Mouse (Mus musculus): Measurements from ENCODE around the gene Racgap1. TPM values are rescaled to one million over a fixed set of nuclear protein-coding genes. Genes with fewer than 3 reads are reported as not detected.
A peak's percentile ranks its signal among the peaks of the same experiment; 100 is the strongest.

Racgap1 gene
- total RNA-seq, 2 experiments from 2014 or later: 7.6 to 7.7 TPM

DNA sequence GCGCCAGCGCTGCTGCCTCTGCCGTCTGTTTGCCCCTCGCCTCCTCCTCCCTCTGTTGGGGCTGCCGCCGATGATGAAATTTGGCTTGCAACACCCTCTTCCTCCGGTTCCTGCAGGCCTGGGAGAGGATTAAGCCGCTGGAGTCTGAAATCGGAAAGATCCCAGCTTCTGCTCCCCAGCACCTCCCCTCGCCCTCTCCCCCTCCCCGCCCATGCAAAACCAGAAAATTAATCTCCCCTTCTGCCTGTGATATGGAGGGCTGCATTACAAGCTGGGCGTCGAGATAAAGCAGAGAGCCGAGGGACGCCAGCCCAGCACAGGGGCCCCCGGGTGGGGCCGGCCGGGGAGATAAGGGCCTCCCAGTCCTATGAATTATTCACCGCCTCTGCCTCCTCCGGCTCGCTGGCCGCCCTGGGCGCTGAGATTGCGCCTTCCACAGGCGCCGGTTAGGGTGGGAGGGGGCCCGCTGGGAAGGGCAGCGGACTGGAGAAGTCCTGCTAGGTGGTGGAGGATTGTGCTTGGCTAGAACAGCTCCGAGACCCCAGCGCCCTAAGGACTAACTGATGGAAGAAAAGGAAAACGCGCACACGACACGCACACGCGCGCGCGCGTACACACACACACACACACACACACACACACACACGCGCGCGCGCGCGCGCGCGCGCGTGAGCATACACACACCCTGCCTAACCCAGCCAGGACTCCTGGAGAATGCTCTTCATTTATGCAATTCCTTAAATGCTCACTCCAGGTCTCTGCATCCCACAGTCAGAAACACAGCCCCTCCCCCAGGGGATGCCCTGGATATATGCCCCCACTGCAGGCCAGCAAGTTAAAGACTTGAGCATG lies 13.4 kb upstream of the Racgap1 start:
- DNase-seq: peak; percentile 68 to 70

DNA sequence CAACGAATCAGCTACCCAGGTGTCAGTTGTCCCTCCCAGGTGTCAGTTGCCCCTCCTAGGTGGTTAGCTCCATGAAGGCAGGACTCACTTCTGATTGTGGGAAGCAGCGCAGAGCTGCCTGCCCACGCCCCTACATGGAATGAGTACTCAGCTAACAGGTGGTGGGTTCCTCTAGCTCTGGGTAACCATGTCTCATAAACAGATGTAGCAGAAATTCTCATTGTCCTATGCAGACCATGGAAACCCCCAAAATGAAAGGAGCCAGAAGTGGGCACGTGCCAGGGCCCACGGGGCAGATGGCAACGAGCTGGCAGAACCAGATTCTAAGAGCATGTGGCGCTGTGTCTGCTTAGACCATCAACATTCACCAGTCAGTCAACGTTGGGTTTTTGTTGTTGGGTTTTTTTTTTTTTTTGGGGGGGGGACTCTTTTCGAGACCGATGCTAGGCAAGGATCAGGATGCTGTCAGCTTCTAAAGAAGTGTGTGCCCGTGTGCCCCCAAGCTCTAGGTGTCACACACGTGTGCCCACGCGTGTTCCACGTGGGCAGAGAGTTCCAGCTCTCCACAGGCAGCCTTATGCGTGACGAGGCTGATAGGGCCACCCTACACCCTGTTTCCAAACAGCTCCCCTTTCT lies 12.6 kb upstream of the Racgap1 start:
- DNase-seq: no peak

DNA sequence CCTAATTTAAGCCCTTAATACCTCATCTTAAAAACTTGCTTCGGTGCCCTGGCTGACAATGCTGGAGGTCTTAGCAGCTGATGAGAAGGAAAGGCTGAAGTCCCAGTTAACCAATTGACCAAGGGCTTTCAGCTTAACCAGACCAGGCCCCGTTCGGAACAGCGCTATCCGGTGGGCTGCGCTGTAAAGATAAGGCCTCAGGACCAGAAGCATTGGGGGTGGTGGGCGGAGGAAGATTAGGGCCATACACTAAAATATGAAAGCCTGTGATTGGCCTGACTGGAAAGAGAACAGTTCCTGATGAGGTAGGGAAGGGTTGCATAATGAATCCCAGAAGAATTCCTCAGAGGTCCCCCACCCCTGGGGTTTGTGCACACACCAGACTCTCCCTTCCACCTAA lies 10.9 kb upstream of the Racgap1 start:
- DNase-seq: no peak

DNA sequence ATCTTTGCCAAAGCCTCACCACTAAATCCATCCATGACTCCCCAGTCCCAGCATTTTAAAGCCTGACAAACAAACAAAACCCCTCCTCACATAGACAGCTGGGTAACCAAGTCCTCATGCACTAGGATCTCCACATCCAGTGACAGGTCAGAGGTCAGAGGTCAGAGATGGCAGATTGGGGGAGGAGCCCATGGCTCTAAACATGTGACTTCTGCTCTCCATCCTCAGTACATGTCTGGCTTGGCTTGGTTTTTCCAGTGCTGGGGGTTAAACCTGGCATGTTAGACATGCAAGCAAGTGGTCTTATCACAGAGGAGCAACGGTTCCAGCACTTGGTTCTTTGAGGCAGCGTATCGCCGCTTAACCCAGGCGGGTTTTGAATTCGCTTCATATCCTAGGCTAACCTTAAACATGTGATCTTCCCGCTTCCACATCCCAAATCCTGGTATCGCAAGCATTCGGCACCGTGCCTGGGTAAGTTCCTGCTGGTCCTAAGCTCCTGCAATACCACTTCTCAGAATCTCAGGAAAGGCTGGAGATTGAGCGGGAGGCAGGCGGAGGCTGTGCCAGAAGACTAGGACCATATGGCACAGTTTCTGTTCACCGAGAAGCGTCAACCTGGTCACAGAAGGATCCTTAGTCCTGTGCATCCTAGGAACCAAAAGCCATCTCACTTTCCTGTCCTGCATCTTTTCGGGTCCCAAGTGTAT lies 9.8 kb upstream of the Racgap1 start:
- no peak for DNase-seq

DNA sequence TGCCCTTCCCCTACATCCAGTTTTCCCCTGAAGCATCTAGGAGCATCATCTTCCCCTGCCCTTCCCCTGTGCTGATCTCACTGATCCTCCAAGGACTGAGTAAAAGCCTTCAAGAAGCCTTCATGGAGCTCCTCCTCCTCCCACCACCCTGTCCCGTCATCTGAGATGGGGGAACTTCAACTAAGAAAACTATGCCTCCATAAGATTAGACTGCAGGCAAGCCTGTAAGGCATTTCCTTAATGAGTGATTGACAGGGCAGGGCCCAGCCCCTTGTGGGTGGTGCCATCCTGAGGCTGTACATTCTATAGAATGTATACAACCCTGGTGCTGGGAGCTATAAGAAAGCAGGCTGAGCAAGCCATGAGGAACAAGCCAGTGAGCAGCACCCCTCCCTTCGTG lies 7.0 kb upstream of the Racgap1 start:
- no peak for DNase-seq

DNA sequence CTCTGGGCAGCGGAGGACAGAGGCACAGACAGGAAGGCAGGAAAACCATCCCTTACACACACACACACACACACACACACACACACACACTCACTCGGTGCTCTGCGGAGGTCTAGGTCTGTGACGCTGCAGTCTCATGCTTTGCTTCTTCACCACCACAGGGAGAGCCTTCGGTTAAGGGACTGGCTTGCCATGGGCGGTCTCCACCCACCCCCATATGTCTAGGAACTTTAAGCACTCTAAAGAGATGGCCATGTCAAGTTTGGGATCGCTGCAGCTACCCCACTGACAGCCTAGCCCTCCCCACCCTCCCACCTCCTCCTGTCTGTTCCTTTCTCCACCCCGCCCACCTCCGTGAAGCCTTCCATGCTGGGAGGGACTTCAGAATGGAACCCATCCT lies 4.5 kb upstream of the Racgap1 start:
- DNase-seq: no peak

DNA sequence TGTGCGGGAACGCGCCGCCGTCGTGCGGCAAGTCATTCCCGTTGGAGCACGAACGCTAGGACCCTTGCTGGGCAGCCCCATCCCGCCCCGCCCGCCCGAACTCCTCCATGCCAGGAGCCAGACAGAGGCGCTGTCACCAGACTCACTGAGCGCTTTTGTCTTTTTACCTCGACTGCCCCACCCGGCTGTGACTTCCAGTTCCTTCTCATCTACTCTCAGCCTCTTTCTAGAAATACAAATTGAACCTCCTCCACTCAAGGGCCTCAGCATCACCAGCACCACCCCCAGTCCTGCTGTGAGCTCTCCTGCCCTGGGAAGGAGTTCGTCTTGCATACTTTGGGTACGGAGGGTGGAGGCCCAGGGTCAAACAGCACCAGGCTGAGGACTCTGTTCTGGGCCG lies 2.4 kb upstream of the Racgap1 start:
- no peak for DNase-seq

DNA sequence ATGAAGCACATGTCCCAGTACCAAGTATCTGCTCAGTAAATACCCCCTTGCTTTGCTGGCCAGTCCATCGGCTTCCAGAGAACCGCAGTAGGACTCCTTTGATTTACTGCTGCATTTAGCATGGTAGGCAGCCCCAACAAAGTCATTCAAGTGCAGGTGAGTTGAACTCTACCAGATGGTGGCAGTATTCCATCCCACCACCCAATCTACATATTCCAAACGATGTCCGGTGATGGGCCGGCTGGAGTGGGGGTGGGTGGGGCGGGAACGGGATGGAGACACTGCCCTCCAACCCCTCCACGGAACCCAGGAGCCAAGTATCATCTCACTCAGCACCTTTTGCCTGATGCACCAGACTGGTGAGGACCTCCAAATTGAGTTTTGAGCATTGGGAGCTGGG lies 1.8 kb upstream of the Racgap1 start:
- DNase-seq: no peak

DNA sequence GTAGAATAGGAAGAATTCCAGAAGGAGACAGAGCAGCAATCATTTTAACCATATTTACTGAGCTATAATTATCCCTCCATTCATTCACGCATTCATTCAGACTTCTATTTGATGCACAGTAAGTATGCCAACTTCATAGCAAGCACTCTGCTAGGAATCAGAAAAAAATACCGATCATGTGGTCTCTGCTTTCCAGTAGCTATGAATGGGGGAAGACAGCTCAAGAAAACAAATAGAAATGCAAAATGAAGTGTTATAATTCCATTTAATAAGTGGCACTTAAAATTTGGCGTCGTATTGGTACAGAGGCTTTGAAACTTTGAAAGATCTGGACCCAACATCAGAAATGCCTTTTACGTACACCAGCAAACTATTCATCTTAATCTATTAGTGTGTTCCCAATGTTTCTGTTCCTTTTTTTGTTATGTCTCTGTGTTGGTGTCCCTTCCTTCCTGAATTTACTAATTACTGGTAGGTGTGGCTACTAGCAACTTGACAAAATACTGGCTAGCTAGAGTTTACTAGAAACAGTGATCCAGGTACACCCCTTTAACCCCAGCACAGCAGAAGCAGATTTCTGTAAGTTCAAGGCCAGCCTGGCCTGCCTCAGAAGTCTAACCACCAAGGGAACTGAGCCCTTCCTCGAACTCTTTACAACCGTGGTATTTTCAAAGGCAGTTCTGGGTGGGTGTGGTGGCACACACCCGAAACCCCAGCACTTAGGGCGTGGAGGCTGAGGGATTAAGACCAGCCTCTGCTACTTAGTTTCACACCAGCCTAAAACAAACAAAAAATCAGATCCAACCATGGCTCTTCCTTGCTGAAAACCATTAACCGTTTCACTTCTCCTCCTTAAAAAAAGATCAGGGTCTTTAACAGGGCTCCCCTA lies 772 bp upstream of the Racgap1 start:
- DNase-seq: no peak

DNA sequence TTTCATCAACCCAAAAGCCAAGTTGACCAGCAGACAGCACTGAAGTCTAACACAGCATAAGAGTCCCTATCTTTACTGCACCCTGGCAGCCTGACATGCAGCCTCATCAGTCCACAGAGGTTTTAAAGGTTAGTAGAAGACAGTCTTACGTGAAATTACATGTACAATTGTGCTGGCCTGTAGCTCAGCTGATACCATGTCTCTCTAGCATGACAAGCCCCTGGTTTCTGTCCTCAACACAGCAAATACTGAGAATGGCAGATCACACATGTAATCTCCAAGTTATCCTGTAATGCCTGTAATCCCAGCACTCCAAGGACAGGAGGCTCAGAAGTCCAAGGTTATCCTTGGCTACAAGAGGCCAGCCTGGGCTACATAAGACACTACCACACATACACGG lies 1.2 kb downstream of the Racgap1 start:
- no peak for DNase-seq

DNA sequence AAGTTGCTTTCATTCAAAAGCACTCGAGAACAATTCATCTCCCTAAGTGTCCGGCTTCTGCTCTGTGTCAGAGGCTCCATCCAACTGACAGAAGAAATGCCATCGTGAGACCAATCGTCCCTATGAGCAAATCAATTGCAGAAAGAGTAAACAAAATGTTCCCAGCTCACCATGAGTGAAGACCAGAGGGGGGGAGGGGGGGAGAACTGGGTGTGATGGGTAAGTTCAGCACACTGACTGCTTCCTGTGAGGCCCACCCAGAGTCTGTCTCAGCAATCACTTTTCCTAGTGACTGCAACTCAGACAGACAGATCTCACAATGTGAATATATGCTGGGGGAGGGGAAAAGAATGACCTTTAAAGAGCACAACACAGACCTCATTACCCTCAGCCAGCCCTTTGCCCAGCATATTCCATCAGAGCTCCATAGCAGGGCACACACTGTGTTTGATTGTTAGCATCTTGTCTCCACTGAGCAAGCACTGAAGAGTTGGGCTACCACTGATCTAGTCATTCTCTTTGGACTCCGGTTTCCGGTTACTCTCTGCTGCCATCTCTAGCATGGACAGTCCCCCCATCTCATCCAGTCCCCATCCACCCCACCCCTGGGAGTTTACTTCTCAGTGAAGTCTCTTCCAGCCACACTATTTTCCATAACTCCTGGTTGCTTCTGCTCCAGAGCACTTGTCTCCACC lies 2.2 kb downstream of the Racgap1 start:
- no peak for DNase-seq

DNA sequence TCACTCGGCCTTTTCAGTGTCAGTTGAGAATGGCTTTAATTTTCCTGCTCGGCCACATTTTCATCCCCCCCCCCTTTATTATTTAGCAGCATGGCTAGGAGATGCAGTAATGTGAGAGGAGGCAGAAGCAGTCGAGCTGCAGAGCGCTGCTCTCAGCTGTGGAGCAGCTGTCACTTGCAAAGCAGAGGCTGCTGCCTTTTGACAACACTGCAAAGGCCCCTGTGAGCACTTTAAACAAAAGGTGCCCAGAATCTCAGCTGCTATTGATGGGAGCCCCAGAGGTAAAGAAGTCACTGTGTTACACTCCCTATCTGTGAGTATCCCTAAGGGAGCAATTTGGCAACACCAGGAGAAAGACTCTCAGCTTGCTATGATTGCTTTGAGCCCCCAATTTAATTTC lies 3.1 kb downstream of the Racgap1 start:
- DNase-seq: no peak

DNA sequence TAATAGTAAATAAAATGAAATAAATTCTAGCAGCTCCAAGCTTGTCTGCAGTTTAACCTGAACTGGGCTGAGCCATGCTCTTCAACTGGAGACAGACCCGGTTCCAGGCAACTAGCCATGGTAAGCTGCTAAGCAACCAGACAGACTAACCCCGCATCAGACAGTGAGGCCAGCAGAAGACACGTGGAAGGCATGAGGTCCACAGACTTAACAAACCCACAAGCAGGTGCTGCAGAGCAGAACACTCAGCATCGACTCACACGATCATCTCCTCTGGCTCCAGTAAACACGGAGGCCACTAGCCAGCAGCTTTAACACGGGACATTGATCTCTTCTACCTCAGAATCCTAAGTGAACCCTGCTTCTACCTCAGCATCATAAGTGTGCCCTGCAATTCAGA lies 6.7 kb downstream of the Racgap1 start:
- no peak for DNase-seq

DNA sequence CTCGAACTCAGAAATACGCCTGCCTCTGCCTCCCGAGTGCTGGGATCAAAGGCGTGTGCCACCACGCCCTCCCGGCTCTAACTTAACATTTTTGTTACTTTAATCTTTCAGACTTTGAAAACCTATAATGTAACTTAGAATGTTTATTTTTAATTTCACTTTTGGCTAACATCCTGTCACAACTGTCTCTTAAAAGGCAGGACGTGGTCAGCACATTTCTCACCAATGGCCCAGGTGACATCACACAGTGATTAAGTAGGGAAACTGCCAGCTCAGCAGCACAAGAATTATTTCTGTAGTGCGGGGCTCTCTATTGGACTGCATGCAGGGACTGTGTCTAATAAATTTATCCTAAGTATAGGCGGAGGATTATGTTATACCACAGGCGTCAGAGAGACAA lies 7.6 kb downstream of the Racgap1 start:
- DNase-seq: no peak

DNA sequence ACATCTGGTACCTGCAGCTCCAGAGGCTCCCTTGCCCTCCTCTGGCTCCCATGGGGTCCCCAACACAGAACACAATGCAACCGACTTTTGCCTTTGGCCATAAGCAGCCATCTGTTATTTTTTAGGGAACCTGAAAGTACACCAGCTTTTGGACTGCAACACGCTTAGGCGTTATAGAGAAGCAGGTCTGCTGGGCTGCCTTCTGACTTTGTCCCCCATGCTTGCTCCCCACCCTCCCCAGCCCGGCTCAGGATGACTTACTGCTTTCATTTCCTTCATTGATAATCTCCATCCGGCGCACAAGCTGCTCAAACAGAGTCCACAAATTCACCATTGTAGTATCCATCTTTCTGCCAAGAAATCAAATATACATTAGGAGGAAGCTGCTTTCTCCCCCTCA lies 8.8 kb downstream of the Racgap1 start:
- no peak for DNase-seq

DNA sequence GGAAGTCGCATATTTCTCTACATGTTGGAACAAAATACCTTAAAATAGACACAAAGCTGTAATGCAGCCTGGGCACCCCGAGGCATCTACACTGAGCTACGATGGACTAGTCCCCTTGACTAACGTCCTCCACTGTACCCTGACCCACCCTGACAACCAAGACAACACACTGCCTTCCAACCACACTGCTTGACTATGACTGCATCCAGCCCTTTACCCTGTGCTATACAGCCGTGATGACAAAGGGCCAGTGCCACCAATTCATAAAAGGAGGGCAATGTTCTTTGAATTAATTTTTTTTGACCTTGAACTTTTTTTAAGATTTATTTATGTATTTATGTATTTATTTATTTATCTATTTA lies 13.4 kb downstream of the Racgap1 start:
- no peak for DNase-seq

DNA sequence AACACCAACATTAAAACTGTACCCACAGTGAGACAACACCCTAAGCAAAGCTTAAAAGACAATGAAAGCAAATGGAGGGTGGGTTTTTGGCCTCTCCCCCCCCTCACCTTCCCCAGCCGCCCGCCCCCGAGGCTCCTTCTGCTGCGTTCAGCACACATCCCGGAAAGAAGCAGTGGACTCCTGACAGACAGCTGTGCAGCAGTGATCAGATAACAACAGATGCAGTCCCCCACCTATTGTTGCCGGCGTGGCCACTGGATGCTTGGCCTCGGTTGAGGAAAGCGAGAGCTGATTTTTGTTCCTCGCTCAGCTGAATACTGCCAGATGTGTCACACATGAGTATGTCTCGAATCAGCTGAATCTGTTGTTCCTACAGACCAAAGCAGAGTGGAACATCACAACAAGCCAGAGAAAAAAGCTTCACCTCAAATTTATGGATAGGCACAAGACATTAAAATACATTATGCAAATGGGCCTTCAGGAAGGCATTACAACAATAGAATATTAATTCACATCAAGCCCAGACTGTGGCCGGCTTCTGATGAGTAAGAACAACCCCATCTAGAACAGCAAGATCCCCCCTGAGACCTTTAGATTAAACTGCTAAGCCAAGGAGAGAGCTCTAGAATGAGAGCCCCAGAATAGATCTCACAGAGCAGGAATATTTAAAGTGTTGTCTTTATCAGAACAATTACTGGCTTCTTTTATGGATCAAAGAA lies 13.9 kb downstream of the Racgap1 start:
- no peak for DNase-seq

DNA sequence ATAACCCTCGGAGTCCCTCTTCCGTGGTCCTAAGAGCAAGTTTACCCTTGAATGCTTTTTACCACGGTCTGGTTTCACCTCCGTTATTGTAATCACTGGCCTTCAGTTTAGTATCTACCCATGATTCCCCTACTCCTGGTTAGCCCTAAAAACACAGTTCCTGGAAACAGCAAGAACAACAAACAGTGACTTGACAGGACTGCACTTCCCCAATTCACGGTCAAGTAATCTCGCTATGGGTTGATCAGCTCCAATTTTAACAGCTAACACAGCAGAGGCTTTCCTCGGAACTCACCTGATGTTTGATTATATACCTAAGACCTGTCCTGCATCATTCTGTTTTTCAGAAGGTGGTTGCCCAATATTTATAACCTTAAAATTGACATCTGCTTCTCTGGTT lies 16.8 kb downstream of the Racgap1 start:
- DNase-seq: no peak

DNA sequence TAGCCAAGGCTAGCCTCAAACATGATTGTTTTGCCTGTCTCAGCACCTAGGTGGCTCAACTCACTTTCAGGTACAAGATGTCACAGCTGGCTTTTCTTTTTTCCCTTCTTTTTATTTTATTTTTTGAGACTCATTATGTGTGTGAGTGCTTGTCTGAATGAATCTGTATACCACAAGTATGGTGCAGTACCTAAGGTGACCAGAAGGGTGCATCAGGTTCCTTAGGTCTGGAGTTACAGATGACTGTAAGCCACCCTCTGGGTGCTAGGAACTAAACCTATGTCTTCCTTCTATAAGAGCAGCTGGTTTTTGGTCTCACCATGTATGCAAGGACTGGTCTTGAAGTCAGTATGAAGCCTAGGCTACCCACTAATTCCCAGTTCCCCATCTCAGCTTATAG lies 19.8 kb downstream of the Racgap1 start:
- DNase-seq: no peak

DNA sequence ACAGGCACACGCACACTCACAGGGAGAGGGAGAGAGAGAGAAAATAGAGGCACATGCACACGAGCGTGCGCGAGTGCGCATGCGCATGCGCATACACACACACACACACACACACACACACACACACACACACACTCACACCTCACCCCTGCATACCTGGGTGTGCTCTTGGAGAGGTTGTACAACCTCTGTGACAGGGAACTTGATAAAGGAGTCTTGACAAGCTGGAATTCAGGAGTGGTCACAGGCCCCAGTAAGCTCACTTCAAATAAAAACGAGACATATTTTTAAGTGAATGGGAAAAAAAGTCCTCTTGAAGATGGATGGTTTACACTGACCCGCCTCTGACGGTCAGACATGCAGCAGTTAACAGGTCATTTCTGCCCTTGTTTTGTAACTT lies 29.4 kb downstream of the Racgap1 start:
- DNase-seq: no peak

DNA sequence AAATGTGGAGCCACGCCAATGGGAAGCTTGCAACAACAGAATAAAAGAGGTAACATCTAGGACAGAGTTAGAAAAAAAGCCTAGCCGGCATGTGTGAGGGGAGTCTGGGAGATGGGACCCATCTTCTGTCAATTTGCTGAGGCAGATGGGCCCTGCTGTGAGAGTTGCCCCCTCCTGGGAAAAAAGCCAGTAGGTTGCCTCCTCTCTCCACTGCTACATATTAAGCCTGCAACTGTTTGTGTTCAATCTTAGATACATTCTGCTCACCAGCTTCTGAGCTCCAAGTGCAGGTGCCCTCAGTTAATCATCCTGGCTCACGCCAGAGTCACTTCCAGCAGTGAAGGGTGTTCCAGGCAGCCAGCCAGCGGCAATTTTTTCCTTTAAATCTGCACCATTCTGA lies 31.6 kb downstream of the Racgap1 start:
- DNase-seq: no peak
